Mouse (Mus musculus) layer of hippocampus, adult 9-10 months (tissue): ENCODE measurements at regions not wholly inside any gene's neighbourhood (a gene's known extent, or its start where the extent isn't known, plus 50 kb on each side); places are given as distances from the start of the nearest gene placed in this dataset.
"Not testable (repeated sequence)": the region's sequence is repeated elsewhere in the genome, so short reads cannot be mapped to it uniquely, and the experiment has no call there.

Experiments
- DNase-seq: peaks from one replicate; pipeline ENCODE4 v3.0.0; 2022; ENCODE audit warnings: low spot score

DNA sequence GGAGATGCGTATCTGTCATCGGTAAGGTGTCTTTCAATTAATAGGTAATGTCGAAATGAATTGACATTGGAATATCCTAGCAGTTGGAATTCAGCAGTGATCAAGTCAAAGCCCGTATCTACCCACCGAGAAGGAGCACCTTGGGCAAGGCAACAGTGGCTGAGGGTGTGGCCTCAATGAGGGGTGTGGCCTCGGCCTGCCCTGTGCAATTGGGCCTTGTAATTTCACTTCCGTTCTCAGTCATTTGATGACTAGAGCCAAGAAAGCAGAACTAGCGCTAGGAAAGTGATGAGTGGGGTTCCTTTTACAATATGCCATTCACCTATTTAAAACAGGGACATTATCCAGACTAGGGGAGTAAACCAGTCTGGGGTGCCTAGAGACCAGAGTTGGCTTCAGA, 77.6 kb downstream of the Elovl4 start:
- no peak for DNase-seq

DNA sequence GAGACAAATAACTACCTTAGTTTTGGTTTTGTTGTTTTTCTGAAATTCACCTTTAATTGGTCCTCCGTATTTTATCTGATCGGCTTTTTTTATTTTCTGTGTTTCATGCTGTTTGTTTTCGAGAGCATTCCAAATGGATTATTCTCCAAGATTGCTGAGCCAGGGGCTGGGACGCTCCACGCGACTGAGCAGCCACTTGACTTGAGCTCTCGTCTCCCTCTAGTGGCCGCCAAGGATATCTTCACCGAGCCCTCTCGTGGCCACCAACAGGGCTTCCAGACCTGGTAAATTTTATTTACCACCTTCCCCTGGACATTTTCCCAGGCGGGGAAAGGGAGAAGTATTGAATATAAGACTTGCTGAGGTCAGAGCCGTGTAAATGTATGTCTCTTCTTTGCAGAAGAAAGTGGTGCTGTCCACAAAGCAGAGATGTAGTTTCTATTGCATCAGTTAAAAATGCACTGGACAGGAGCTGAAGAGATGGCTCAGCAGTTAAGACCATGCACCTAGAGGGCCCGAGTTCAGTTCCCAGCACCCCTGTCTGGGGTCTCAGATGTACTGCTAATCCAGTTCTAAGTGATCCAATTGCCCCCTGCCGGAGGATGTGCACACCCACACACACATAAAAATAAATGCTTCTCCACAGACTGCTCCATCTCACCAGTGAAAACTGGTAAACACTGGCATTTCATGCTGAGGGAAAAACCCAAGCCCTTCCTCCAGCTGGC, 78.5 kb downstream of the Elovl4 start:
- DNase-seq, result peak; percentile 56

DNA sequence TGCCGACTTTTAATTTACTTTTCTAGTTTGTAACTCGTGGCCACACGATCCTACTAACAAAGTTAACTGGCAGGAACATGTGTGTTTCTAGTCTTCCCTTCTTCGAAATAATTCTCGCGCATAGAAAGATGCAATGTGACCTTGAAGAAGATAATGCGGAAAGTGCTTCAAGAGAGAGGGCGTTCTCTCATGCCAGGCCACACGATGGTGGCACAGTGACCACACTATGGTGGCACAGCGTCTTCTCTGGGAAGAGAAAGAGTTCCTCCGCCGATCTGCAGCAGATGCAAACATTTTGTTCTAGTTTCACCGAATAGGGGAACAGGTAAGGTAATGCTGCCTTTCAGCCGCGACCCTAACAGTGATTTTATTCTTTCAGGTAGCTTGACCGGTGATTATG, 79.1 kb downstream of the Elovl4 start:
- DNase-seq, result no peak

DNA sequence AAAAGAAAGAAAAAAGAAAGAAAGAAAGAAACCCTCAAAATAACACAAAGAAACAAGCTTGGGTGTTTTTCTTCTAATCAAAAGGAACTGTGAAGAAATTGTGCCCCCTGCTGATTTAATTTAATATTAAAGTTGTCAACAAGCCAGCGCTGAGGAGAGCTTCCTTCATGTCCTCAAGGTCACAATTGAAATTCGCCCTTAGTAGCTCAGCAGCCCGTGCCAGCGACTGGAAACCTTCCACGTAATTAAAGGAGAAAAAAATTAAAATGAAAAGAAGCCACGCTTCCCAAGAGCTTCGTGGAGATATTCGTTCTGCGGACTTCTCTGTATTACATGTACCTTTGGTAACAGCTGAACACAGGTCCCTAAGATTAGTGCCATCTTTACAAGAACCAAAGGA, 80.0 kb downstream of the Elovl4 start:
- DNase-seq, result no peak

DNA sequence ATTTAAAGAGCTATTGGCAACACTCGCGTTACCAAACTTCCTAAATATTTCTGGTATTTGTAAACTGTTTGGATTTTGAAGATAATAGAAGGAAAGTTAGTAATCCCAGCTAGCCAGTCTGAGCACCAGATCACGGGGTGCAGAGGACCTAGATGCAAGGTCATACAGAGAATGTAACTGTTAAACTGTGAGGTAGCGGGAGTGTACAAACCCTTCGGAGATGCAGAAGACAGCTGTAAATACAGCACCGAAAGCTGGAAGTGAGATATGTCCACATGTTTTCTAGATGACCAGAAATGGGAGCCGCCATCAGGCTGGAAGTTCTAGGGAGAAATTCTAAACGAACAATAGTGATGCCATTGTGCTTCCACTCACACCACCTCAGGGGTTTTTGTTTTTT, 80.5 kb downstream of the Elovl4 start:
- DNase-seq, result no peak

DNA sequence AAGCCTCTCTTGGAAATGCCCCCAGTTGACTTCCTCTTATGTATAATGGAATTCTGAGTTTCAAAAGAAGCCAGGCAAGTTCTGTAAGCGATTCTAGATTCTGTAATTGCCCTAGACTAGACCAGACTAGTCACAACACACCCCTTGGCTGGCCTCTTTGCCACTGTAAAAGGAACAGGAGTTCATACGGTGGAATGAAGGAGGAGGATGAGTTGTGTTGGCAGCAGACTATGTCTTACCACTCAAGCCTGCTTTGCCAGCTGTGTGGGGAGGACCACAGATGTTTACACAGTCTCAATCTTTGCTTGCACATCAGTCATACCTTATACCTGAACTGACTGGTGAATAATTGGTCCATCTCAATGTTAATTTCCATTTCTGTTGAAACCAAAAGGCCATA, 85.1 kb downstream of the Elovl4 start:
- DNase-seq, result no peak

DNA sequence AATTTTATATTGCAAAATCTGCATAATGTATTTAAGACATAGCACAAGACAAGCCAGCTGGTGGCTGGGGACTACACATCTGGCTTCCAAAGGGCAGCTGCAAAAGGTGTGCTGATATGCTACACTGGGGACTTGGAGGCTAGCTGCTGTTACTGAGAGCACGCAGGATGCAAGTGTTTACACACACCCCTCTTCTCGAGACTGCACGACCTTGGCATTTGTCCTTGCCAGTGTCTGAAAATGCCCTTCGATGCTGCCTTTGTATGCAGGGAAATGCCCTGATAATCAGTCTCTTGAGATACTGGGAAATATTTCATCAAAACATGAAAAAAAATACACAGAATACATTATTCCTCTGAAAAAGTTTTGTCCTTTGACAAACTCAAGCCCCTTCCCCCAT, 86.3 kb downstream of the Elovl4 start:
- DNase-seq, result no peak

DNA sequence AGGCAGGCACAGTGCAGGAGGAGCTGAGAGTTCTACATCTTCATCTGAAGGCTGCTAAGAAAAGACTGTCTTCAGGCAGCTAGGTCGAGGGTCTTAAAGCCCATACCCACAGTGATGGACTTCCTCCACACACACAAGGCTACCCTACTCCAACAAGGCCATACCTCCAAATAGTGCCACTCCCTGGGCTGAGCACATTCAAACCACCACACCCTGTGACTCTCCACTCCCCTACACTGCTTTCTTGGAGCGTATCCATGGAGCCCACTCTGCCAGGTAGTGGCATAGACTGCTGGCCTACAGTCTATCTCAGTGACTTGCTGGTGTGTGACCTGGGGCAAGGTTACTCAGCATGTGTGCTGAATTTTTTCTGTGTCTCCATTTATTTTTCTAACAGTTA, 88.0 kb downstream of the Elovl4 start:
- DNase-seq, result not testable (repeated sequence)

DNA sequence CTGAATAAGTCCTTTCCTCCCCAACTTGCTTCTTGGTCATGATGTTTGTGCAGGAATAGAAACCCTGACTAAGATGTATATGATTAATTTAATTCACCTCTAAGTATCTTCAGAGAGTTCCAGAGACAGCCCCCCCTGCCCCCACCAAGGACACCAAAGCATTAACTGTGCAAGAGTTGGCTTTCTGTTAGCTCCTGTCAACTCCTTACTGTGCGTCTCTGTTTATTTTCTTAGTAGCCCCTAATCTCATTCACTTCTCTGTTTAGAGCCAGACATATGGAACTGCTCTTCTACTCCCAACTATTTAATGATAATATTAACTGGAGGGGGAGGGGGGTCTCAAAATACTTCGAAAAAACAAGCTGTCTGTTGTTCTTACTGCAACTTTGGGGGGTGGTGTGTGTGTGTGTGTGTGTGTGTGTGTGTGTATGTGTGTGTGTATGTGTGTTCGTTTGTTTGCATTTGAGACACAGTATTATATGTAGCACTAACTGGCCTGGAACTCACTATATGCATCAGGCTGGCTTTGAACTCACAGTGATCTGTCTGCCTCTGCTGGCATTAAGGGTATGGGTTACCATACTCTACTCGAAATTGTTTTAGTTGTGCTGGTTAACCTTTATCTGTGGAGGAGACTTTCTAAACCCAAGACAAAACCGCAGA, 89.8 kb downstream of the Elovl4 start:
- no peak for DNase-seq

DNA sequence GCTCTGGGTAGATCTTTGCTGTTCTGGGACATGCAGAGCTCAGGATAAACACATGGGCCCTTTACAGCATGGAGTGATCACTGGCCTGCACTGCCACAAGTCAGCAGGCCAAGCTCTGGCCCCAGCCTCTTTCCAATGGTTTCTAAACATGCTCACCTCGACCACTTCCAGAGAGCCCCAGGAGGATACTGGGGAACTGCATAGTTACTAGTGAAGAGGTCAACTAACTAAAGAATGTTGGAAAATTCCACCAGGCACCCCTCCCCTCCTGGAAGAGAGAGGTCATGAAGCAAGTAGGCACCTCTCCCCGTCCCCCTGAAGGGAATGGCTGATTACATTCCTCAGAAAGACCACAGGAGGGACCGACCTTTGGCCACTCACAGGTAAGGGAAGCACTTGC, 98.7 kb downstream of the Elovl4 start:
- DNase-seq, result no peak

DNA sequence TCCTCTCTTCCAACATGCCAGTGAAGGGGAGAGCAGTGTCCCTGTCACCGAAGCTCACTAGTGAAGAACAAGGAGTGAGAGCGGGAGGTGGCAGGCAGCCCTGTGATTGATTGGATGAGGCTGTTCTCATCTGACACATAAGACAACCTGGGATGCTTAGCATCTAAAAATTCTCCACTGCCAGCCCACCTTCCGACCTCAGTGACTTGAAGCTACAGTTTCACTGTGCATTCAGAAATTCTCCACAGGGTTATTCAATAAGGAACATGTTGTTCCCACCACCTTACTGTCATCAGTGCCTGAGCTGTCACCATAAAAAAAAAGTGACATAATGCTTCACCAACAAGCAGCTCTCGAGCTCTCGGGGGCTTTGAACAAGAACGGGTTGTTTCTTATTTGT, 100.0 kb downstream of the Elovl4 start:
- no peak for DNase-seq

DNA sequence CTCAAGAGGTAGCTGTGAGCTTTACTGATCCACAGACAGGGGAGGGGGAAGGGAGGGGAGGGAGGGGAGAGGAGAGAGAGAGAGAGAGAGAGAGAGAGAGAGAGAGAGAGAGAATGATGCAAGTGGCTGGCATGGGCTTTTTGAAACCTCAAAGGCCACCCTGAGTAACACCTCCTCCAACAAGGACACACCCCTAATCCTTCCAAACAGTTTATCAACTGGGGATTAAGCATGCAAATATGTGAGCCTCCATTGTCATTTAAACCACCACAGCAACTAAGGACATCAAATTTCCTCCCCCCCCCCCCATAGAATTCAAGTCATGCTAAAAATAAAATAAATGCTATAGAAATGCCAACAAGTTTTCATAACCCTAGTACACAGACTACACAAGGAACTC, 101.9 kb downstream of the Elovl4 start:
- DNase-seq, result no peak

DNA sequence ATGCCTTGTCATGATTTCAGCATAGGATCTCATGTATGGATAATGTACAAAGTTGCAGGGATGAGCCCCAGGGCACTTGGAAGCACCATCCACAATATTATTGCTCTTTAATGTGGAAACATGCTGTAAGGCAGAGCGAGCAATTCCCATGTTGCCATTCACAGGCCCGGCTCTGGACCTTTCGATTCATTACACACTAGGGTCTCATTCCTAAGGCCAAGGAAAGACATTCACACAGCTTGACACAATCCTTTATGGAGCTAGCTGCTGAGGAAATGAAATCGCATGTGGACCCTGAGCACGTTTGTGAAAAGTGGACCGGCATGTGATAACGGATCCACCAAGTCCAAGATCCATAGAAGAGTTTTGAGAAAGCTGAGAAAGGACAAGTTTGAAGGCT, 105.2 kb downstream of the Elovl4 start:
- no peak for DNase-seq

DNA sequence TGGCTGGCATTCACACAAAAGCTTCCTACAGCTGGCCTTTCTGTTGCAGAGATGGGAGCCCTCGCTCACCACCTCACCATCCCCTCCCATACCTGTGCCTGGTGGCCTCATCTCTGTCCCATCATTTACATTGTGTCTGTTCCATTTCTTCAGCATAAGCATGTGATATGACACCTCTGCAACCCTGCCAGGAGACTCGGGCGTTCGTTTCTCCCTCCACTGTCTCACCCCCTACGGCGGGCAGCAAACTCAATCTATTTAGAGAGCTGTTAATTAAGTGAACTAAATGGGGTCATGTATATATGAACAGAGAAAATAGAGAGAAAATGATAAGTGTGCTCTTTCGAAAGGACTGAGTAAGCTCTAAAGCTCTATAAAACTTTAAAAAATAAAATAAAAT, 106.0 kb downstream of the Elovl4 start:
- no peak for DNase-seq

DNA sequence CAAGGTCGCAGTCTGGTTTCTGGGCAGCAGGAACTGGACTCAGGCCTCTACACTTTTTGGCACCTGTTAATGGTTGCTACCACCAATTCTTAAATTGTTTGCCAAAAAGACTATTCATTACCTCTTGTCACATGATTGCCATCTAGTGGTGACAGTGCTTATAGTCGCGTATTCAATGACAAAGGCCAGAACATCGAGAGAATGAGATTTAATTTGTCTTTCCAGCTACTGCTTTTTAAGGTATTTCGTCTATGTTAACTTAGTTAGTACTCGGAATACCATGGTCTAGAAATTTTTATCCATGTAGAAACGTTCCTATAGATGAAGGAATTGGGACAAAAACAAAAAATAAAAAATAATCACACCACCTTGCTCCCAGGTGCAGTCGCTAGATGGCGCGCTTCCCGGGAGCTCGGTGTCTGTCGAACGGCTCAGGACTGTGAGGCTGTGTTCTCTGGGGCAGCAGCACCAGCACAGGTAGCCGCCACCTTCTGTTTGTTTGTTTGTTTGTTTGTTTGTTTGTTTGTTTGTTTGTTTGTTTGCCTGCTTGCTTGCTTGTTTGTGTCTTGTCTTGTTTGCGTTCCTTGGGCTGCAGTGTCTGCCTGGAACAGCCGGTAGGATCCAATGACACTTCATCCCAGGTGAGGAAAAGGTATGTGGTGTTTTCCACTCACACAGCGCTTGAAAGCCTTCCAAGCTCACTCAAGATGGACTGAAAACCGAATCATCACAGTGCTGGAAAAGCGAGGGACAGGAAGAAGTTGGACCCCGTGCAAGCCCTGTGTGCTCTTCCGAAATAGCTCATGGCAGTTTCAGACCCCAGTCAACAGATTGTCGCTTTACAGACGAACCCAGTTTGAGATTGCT, 114.5 kb downstream of the Elovl4 start:
- peak; percentile 91 for DNase-seq
